In the genomic region with DNA sequence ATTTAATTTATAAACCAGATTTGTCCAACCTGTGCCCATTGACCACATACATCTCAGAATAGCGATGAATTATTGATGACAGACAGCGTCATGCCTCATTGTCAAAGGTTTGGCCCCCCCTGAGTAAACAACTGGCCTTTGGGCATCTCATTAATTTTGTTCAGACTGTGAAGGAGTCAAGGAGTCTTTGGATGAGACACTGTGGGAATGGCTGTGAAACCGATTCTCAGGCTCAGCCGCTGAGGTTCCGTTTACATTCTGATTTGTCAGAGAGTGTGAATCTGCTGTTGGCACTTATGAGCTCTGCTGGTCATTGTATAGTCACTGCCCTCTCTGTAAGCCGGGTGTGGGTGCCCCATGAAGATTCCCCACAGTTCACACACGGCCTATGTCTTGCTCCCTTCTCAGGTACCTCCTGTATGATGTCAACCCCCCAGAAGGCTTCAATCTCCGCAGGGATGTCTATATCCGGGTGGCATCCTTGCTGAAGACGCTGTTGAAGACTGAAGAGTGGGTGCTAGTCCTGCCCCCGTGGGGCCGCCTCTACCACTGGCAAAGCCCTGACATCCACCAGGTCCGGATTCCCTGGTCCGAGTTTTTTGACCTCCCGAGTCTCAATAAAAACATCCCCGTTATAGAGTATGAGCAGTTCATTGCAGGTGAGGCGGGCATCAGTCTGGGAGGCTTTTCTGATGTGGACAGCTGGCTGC, we compare ENCODE assay signal across 9 mouse cellular contexts. TPM values are rescaled to one million over a fixed set of nuclear protein-coding genes. Genes with fewer than 3 reads are reported as not detected.
DNase-seq lines count a peak whose midpoint lies in the region; ATAC-seq lines count a peak whose summit lies in the region.
"Had no signal": no experiment of that assay in that cellular context is flagged by ENCODE, and none has a peak within 500 bp of the region (broad histone marks: within the 10 kb centered on the region; RNA-seq: fewer than 3 reads in every experiment).

No protein-coding gene starts in this region.

- peaks cover 48% of the 10 kb centered on the region for H3K36me3 ChIP-seq in heart, embryonic 12.5 days
- H3K36me3 ChIP-seq in embryonic facial prominence, embryonic 10.5 days (replicated peaks): peaks cover 50% of the 10 kb centered on the region
- H3K36me3 ChIP-seq in hindbrain, embryonic 12.5 days: peaks cover 47% of the 10 kb centered on the region
- H3K36me3 ChIP-seq in midbrain, embryonic 11.5 days (ENCODE audit: control insufficient read depth, insufficient read depth, low read length): peaks cover 10% of the 10 kb centered on the region

- H3K4me2 ChIP-seq in heart, embryonic 12.5 days: peak overlapping the region; percentile 79
- peak overlapping the region; percentile 85 for H3K4me2 ChIP-seq in hindbrain, embryonic 12.5 days (replicated peaks)
- H3K4me2 ChIP-seq in midbrain, embryonic 11.5 days: peak overlapping the region; percentile 85

- H3K9me3 ChIP-seq in heart, embryonic 12.5 days (replicated peaks): no peaks in the 10 kb centered on the region
- no peaks in the 10 kb centered on the region for H3K9me3 ChIP-seq in embryonic facial prominence, embryonic 10.5 days
- H3K9me3 ChIP-seq in hindbrain, embryonic 12.5 days (replicated peaks): no peaks in the 10 kb centered on the region
- no peaks in the 10 kb centered on the region for H3K9me3 ChIP-seq in midbrain, embryonic 11.5 days (ENCODE audit: control insufficient read depth, low read length)

- H3K27ac ChIP-seq in heart, embryonic 12.5 days (ENCODE audit: poor library complexity, severe bottlenecking): no peak overlapping the region
- H3K27ac ChIP-seq in embryonic facial prominence, embryonic 10.5 days (replicated peaks): no peak overlapping the region
- H3K27ac ChIP-seq in hindbrain, embryonic 12.5 days: no peak overlapping the region
- no peak overlapping the region for H3K27ac ChIP-seq in midbrain, embryonic 11.5 days (ENCODE audit: low read depth, low read length)

- 85% methylated on average over 17 of the region's 17 CpGs for WGBS in heart, embryonic 12.5 days
- WGBS in embryonic facial prominence, embryonic 10.5 days: 87% methylated on average over 17 of the region's 17 CpGs
- 81% methylated on average over 17 of the region's 17 CpGs for WGBS in hindbrain, embryonic 12.5 days
- WGBS in midbrain, embryonic 11.5 days: 88% methylated on average over 17 of the region's 17 CpGs

- peaks cover 9% of the 10 kb centered on the region for H3K4me1 ChIP-seq in heart, embryonic 12.5 days (replicated peaks)
- H3K4me1 ChIP-seq in embryonic facial prominence, embryonic 10.5 days: peaks cover 20% of the 10 kb centered on the region
- peaks cover 19% of the 10 kb centered on the region for H3K4me1 ChIP-seq in hindbrain, embryonic 12.5 days
- peaks cover 6% of the 10 kb centered on the region for H3K4me1 ChIP-seq in midbrain, embryonic 11.5 days (ENCODE audit: control insufficient read depth, insufficient read depth, low read length)

- no peak for ATAC-seq in heart, embryonic 12.5 days (ENCODE audit: insufficient number of reproducible peaks, low FRiP score)
- no peak for ATAC-seq in hindbrain, embryonic 12.5 days (ENCODE audit: low FRiP score)
- ATAC-seq in midbrain, embryonic 11.5 days (ENCODE audit: low FRiP score): no peak

- H3K9ac ChIP-seq in heart, embryonic 12.5 days: peak overlapping the region; percentile 33
- H3K9ac ChIP-seq in hindbrain, embryonic 12.5 days: peak overlapping the region; percentile 27; the same call in 1 of the 2 replicates
- no peak overlapping the region for H3K9ac ChIP-seq in midbrain, embryonic 11.5 days (ENCODE audit: low read length)

- H3K27me3 ChIP-seq in heart, embryonic 12.5 days (replicated peaks): no peaks in the 10 kb centered on the region
- H3K27me3 ChIP-seq in embryonic facial prominence, embryonic 10.5 days (replicated peaks; ENCODE audit: low read depth, poor library complexity, severe bottlenecking): no peaks in the 10 kb centered on the region
- no peaks in the 10 kb centered on the region for H3K27me3 ChIP-seq in hindbrain, embryonic 12.5 days
- H3K27me3 ChIP-seq in midbrain, embryonic 11.5 days (ENCODE audit: control insufficient read depth, insufficient read depth, low read length): no peaks in the 10 kb centered on the region; the same call in 1 of the 2 replicates

- H3K4me3 ChIP-seq in heart, embryonic 12.5 days: peak overlapping the region; percentile 92
- H3K4me3 ChIP-seq in embryonic facial prominence, embryonic 10.5 days: peak overlapping the region; percentile 74
- H3K4me3 ChIP-seq in hindbrain, embryonic 12.5 days: peak overlapping the region; percentile 73
- H3K4me3 ChIP-seq in midbrain, embryonic 11.5 days (ENCODE audit: low read depth, low read length): peak overlapping the region; percentile 91; the same call in 1 of the 2 replicates

- DNase-seq in heart, postnatal 4 days: no peak
- no peak for DNase-seq in embryonic facial prominence, embryonic 10.5 days (ENCODE audit: low spot score)
- peak; percentile 72 for DNase-seq in midbrain, embryonic 11.5 days (ENCODE audit: low spot score, missing footprints)
- DNase-seq in embryo, embryonic 10.5 days (ENCODE audit: low spot score): no peak
- no peak for DNase-seq in adrenal gland, postnatal 14 days
- DNase-seq in thymus, adult 18-20 months: no peak
- DNase-seq: kidney, postnatal 4 days had no signal

RNA-seq across cellular contexts. Expression of gene Pofut2, which starts 1.3 kb away (rescaled TPM):
- 131 and 135 TPM in 2 replicates for polyA plus RNA-seq in heart, embryonic 12.5 days (2016; fragmentation: Nextera tagmentation; extraction: Ambion mirVana)
- 10 to 100 TPM; 69.1 to 71.0 TPM for total RNA-seq in heart, postnatal 4 days (2021)
- 74.5 and 77.0 TPM in 2 replicates for polyA plus RNA-seq in embryonic facial prominence, embryonic 10.5 days (2016; fragmentation: Nextera tagmentation; extraction: Ambion mirVana)
- 81.8 and 92.5 TPM in 2 replicates for polyA plus RNA-seq in hindbrain, embryonic 12.5 days (2016; fragmentation: Nextera tagmentation; extraction: Ambion mirVana)
- polyA plus RNA-seq in midbrain, embryonic 11.5 days (2014; fragmentation: Nextera tagmentation; extraction: Ambion mirVana): 63.6 and 69.7 TPM in 2 replicates
- total RNA-seq in adrenal gland, postnatal 14 days (2021): 72.6 and 78.3 TPM in 2 replicates
